ENCODE assay signal across 11 mouse cellular contexts in the genomic region with DNA sequence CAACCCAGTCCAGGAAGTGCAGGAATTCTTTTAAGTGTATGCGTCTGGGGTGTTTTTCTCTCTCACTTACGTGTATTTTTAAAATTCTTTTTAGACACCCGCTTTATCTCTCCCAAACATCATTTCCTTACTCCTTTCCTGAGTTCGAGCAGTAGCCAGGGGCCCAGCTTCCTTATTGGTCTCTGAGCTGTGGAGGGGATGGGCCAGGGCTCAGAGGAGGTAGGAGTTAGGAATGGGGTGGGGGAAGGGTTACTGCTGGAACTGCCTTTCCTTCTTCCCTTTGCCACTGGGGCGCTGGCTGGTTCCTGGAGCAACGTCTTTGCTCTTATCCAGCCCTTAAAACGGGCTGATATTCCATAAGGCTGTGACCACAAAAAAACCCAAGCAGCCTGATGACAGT.
DNase-seq lines count a peak whose midpoint lies in the region; ATAC-seq and TF ChIP-seq lines count a peak whose summit lies in the region.
"Had no signal": no experiment of that assay in that cellular context is flagged by ENCODE, and none has a peak within 500 bp of the region (broad histone marks: within the 10 kb centered on the region; RNA-seq: fewer than 3 reads in every experiment).

No protein-coding gene starts in this region.

- H3K4me2 ChIP-seq in heart, postnatal 0 days (ENCODE audit: low read depth, low read length) = no peak overlapping the region
- H3K4me2 ChIP-seq in hindbrain, embryonic 13.5 days = no peak overlapping the region

- peaks cover 10% of the 10 kb centered on the region for H3K36me3 ChIP-seq in megakaryocyte, embryonic 14.5 days (replicated peaks; ENCODE audit: low read length)
- H3K36me3 ChIP-seq in heart, postnatal 0 days (replicated peaks; ENCODE audit: control insufficient read depth, insufficient read depth, low read length) = no peaks in the 10 kb centered on the region
- H3K36me3 ChIP-seq in hindbrain, embryonic 13.5 days = no peaks in the 10 kb centered on the region
- H3K36me3 ChIP-seq: G1E had no signal

- TF ChIP-seq CTCF in heart, postnatal 0 days (IDR thresholded peaks at IDR 0.05; ENCODE audit: low read depth) = no peak

- no peaks in the 10 kb centered on the region for H3K9me3 ChIP-seq in megakaryocyte, embryonic 14.5 days
- H3K9me3 ChIP-seq in heart, postnatal 0 days (replicated peaks; ENCODE audit: control insufficient read depth, low read length) = no peaks in the 10 kb centered on the region; the same call in 1 of the 2 replicates
- no peaks in the 10 kb centered on the region for H3K9me3 ChIP-seq in hindbrain, embryonic 13.5 days
- H3K9me3 ChIP-seq: G1E had no signal

- peaks cover 52% of the 10 kb centered on the region for H3K4me1 ChIP-seq in megakaryocyte, embryonic 14.5 days
- no peaks in the 10 kb centered on the region for H3K4me1 ChIP-seq in heart, postnatal 0 days (ENCODE audit: control insufficient read depth, insufficient read depth)
- H3K4me1 ChIP-seq in hindbrain, embryonic 13.5 days (replicated peaks) = no peaks in the 10 kb centered on the region

- WGBS in heart, postnatal 0 days = 39% methylated on average over 7 of the region's 7 CpGs
- 50% methylated on average over 7 of the region's 7 CpGs for WGBS in hindbrain, embryonic 13.5 days

- no peak for TF ChIP-seq EP300 in heart, postnatal 0 days (IDR thresholded peaks at IDR 0.05; ENCODE audit: low read depth)

- no peak overlapping the region for H3K9ac ChIP-seq in heart, postnatal 0 days (replicated peaks; ENCODE audit: low read depth, low read length)
- no peak overlapping the region for H3K9ac ChIP-seq in hindbrain, embryonic 13.5 days
- H3K9ac ChIP-seq: liver, embryonic 14.5 days had no signal

- H3K27ac ChIP-seq in heart, postnatal 0 days (ENCODE audit: low read depth) = peak overlapping the region; percentile 62
- no peak overlapping the region for H3K27ac ChIP-seq in hindbrain, embryonic 13.5 days
- H3K27ac ChIP-seq: liver, embryonic 14.5 days; stomach, postnatal 0 days had no signal

- no peak for ATAC-seq in megakaryocyte, adult 5-6 weeks (ENCODE audit: poor library complexity, severe bottlenecking)
- ATAC-seq in heart, postnatal 0 days (ENCODE audit: insufficient read depth, low read depth) = peak; percentile 76
- ATAC-seq in CD4-positive, CD25-positive, alpha-beta regulatory T cell, adult 4 months = no peak
- ATAC-seq in hindbrain, embryonic 13.5 days (ENCODE audit: low FRiP score) = no peak
- no peak for ATAC-seq in frontal cortex, adult (ENCODE audit: low TSS enrichment)

- H3K27me3 ChIP-seq in megakaryocyte, embryonic 14.5 days (replicated peaks) = no peaks in the 10 kb centered on the region
- H3K27me3 ChIP-seq in heart, postnatal 0 days (ENCODE audit: control insufficient read depth, insufficient read depth, low read length) = no peaks in the 10 kb centered on the region
- no peaks in the 10 kb centered on the region for H3K27me3 ChIP-seq in hindbrain, embryonic 13.5 days

- peak; percentile 25 for DNase-seq in heart, postnatal 0 days (ENCODE audit: low spot score)
- DNase-seq in kidney, postnatal 36 days = peak; percentile 55 to 66
- DNase-seq in yolk sac, embryonic 10.5 days (ENCODE audit: low spot score) = peak; percentile 1

- peak overlapping the region; percentile 88 for H3K4me3 ChIP-seq in megakaryocyte, embryonic 14.5 days (replicated peaks)
- H3K4me3 ChIP-seq in heart, postnatal 0 days (ENCODE audit: low read depth, low read length) = peak overlapping the region; percentile 32
- H3K4me3 ChIP-seq in hindbrain, embryonic 13.5 days = no peak overlapping the region

Comparison
In these comparisons a context has a peak if more than half of its experiments do, and no peak if none do; other contexts are left out.
1. DNase-seq: peak in every context shown above with its lines; median percentile 60 in kidney, postnatal 36 days; 25 in heart, postnatal 0 days; 1 in yolk sac, embryonic 10.5 days.